Mouse (Mus musculus): ENCODE data around the gene Tnfrsf18. TPM values are rescaled to one million over a fixed set of nuclear protein-coding genes. Genes with fewer than 3 reads are reported as not detected.

The Tnfrsf18 gene
- polyA plus RNA-seq, 2 experiments, result 1.9 to 4.7 TPM

- no peak overlapping the region for H3K9ac ChIP-seq (ENCODE audit: low read depth, low read length, severe bottlenecking)
- DNase-seq (ENCODE audit: low spot score) (no peak), ATAC-seq (ENCODE audit: low FRiP score, low read depth) (no peak)
- peaks cover 24% of the 10 kb centered on the region for H3K27me3 ChIP-seq (ENCODE audit: control insufficient read depth, insufficient read depth, low read length)
- WGBS, result 77% methylated on average over 4 of the region's 4 CpGs
- no peak for TF ChIP-seq POLR2A (IDR thresholded peaks at IDR 0.05; ENCODE audit: borderline replicate concordance, extremely low read depth, insufficient read depth, insufficient read length)
- H3K4me1 ChIP-seq (ENCODE audit: control insufficient read depth, insufficient read depth, low read length), result peaks cover 18% of the 10 kb centered on the region
- peak overlapping the region; percentile 89; the same call in 1 of the 2 replicates for H3K27ac ChIP-seq (replicated peaks; ENCODE audit: low read depth, low read length)
- H3K4me3 ChIP-seq (replicated peaks; ENCODE audit: low read length), result no peak overlapping the region
- H3K9me3 ChIP-seq (ENCODE audit: control insufficient read depth, low read length), result no peaks in the 10 kb centered on the region
- H3K4me2 ChIP-seq (replicated peaks; ENCODE audit: low read depth, low read length, severe bottlenecking), result peak overlapping the region; percentile 80
- peaks cover 5% of the 10 kb centered on the region; the same call in 1 of the 2 replicates for H3K36me3 ChIP-seq (ENCODE audit: control insufficient read depth, insufficient read depth, low read length)
These were observed 6.9 kb downstream of the Tnfrsf18 start for GRCm38 (mm10) chr4:156032856-156033255.

DNA sequence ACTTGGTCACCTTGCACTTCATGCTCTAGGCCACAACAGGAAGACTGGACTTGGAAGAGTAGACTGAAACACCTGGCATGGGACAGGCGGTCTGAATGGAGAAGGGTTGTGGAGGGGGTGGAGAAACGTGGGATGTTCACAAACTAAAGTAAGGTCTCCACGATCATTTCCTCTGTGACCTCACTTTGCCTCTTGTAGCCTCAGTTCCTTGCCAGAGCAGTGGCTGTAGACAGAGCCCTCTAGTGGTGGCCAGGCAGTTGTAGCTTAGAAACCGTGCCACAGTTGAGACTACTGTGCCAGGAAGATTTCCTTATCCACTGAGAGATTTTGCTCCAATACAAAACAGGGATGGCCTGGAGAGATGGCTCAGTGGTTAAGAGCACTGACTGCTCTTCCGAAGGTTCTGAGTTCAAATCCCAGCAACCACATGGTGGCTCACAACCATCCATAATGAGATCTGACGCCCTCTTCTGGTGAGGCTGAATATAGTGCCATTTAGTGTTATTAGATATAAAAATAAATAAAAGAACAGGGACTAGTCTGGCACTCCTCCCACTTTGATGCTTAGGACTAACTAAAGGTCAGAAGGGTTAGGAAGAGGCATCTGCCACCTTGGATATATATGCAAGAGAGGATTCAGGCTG is 7.6 kb downstream of the Tnfrsf18 start:
- Histone ChIP-seq H3K36me3 (ENCODE audit: control insufficient read depth, insufficient read depth, low read length) (no peaks in the 10 kb centered on the region), H3K4me1 (ENCODE audit: control insufficient read depth, insufficient read depth, low read length) (peaks cover 18% of the 10 kb centered on the region), H3K27me3 (ENCODE audit: control insufficient read depth, insufficient read depth, low read length) (peaks cover 24% of the 10 kb centered on the region), H3K4me2 (replicated peaks; ENCODE audit: low read depth, low read length, severe bottlenecking) (no peak overlapping the region), H3K9ac (ENCODE audit: low read depth, low read length, severe bottlenecking) (no peak overlapping the region), H3K4me3 (replicated peaks; ENCODE audit: low read length) (no peak overlapping the region), H3K9me3 (ENCODE audit: control insufficient read depth, low read length) (no peaks in the 10 kb centered on the region), H3K27ac (replicated peaks; ENCODE audit: low read depth, low read length) (no peak overlapping the region)
- WGBS, result 47% methylated on average over 6 of the region's 6 CpGs
- TF ChIP-seq POLR2A (IDR thresholded peaks at IDR 0.05; ENCODE audit: borderline replicate concordance, extremely low read depth, insufficient read depth, insufficient read length), result no peak
- ATAC-seq (ENCODE audit: low FRiP score, low read depth) (no peak), DNase-seq (ENCODE audit: low spot score) (peak; percentile 51)

GRCm38 (mm10) chr4:156034301-156034700 is 8.3 kb downstream of the Tnfrsf18 start:
- H3K27ac ChIP-seq (replicated peaks; ENCODE audit: low read depth, low read length), result no peak overlapping the region
- H3K27me3 ChIP-seq (ENCODE audit: control insufficient read depth, insufficient read depth, low read length), result peaks cover 24% of the 10 kb centered on the region
- WGBS, result 67% methylated on average over 4 of the region's 4 CpGs
- H3K4me1 ChIP-seq (ENCODE audit: control insufficient read depth, insufficient read depth, low read length), result peaks cover 18% of the 10 kb centered on the region
- TF ChIP-seq POLR2A (IDR thresholded peaks at IDR 0.05; ENCODE audit: borderline replicate concordance, extremely low read depth, insufficient read depth, insufficient read length), result no peak
- DNase-seq (ENCODE audit: low spot score) (no peak), ATAC-seq (ENCODE audit: low FRiP score, low read depth) (no peak)
- H3K9me3 ChIP-seq (ENCODE audit: control insufficient read depth, low read length), result no peaks in the 10 kb centered on the region
- peak overlapping the region; percentile 18 for H3K4me3 ChIP-seq (replicated peaks; ENCODE audit: low read length)
- peak overlapping the region; percentile 31; the same call in 1 of the 2 replicates for H3K4me2 ChIP-seq (replicated peaks; ENCODE audit: low read depth, low read length, severe bottlenecking)
- no peaks in the 10 kb centered on the region for H3K36me3 ChIP-seq (ENCODE audit: control insufficient read depth, insufficient read depth, low read length)
- no peak overlapping the region for H3K9ac ChIP-seq (ENCODE audit: low read depth, low read length, severe bottlenecking)

GRCm38 (mm10) chr4:156034901-156035300 is 8.9 kb downstream of the Tnfrsf18 start:
- Histone ChIP-seq H3K9ac (ENCODE audit: low read depth, low read length, severe bottlenecking) (no peak overlapping the region), H3K9me3 (ENCODE audit: control insufficient read depth, low read length) (no peaks in the 10 kb centered on the region), H3K36me3 (ENCODE audit: control insufficient read depth, insufficient read depth, low read length) (no peaks in the 10 kb centered on the region), H3K27me3 (ENCODE audit: control insufficient read depth, insufficient read depth, low read length) (peaks cover 24% of the 10 kb centered on the region), H3K4me3 (replicated peaks; ENCODE audit: low read length) (peak overlapping the region; percentile 18), H3K4me1 (ENCODE audit: control insufficient read depth, insufficient read depth, low read length) (peaks cover 18% of the 10 kb centered on the region), H3K4me2 (replicated peaks; ENCODE audit: low read depth, low read length, severe bottlenecking) (peak overlapping the region; percentile 31), H3K27ac (replicated peaks; ENCODE audit: low read depth, low read length) (no peak overlapping the region)
- DNase-seq (ENCODE audit: low spot score) (no peak), ATAC-seq (ENCODE audit: low FRiP score, low read depth) (no peak)
- no peak for TF ChIP-seq POLR2A (IDR thresholded peaks at IDR 0.05; ENCODE audit: borderline replicate concordance, extremely low read depth, insufficient read depth, insufficient read length)
- 10% methylated on average over 25 of the region's 25 CpGs for WGBS

DNA sequence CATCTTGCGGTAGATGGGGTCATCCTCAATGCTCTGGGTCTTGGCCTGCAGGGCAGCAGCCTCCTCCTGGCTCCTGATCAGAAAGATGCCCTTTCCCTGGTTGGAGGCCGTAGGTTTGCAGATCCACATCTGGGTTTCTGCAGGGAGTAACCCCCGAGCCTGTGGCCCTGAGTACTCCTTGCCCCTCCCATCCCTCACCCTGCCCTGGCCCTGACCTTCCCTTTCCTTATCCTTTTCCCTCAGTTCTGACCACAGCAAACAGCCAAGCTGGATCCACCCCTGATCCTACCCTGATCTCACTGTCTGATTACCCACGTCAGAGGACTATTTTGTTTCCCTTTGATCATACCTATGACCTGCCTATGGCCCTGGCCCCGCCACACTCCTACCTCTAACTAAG is 18.8 kb downstream of the Tnfrsf18 start:
- no peak overlapping the region for H3K4me2 ChIP-seq (replicated peaks; ENCODE audit: low read depth, low read length, severe bottlenecking)
- H3K4me1 ChIP-seq (ENCODE audit: control insufficient read depth, insufficient read depth, low read length), result no peaks in the 10 kb centered on the region
- DNase-seq (ENCODE audit: low spot score) (no peak), ATAC-seq (ENCODE audit: low FRiP score, low read depth) (no peak)
- no peak overlapping the region for H3K4me3 ChIP-seq (replicated peaks; ENCODE audit: low read length)
- no peaks in the 10 kb centered on the region for H3K27me3 ChIP-seq (ENCODE audit: control insufficient read depth, insufficient read depth, low read length)
- H3K27ac ChIP-seq (replicated peaks; ENCODE audit: low read depth, low read length), result no peak overlapping the region
- TF ChIP-seq POLR2A (IDR thresholded peaks at IDR 0.05; ENCODE audit: borderline replicate concordance, extremely low read depth, insufficient read depth, insufficient read length), result no peak
- WGBS, result 51% methylated on average over 5 of the region's 5 CpGs
- no peaks in the 10 kb centered on the region for H3K9me3 ChIP-seq (ENCODE audit: control insufficient read depth, low read length)
- no peak overlapping the region for H3K9ac ChIP-seq (ENCODE audit: low read depth, low read length, severe bottlenecking)
- H3K36me3 ChIP-seq (ENCODE audit: control insufficient read depth, insufficient read depth, low read length), result no peaks in the 10 kb centered on the region

Data from limb, embryonic 14.5 days (tissue).